Mouse (Mus musculus) hindbrain, embryonic 12.5 days (tissue): ENCODE measurements at regions not wholly inside any gene's neighbourhood (a gene's known extent, or its start where the extent isn't known, plus 50 kb on each side); places are given as distances from the start of the nearest gene placed in this dataset.
A peak's percentile ranks its signal among the peaks of the same experiment; 100 is the strongest.

Source experiments
- ATAC-seq: fragments of 200-750 bp; cut with Nextera tagmentation; 2 replicates; pipeline ENCODE4 v1.8.0; 2017; ENCODE audit warnings: moderate TSS enrichment; ENCODE audit not compliant: low FRiP score
- H3K27ac ChIP-seq: fragments of 300-500 bp; sonication (generic); 2 replicates; pipeline ENCODE4 v1.5.1; 2016; ENCODE audit warnings: mild to moderate bottlenecking
- H3K27me3 ChIP-seq: fragments of 300-500 bp; sonication (generic); 2 replicates; pipeline ENCODE4 v1.6.1; 2016; ENCODE audit warnings: mild to moderate bottlenecking
- H3K36me3 ChIP-seq: fragments of 300-500 bp; sonication (generic); 2 replicates; pipeline ENCODE4 v1.6.1; 2016; ENCODE audit warnings: mild to moderate bottlenecking
- H3K4me1 ChIP-seq: fragments of 300-500 bp; sonication (generic); 2 replicates; pipeline ENCODE4 v1.6.1; 2016
- H3K4me2 ChIP-seq: fragments of 300-500 bp; sonication (generic); replicated peaks from 2 replicates; pipeline ENCODE4 v1.6.1; 2016; ENCODE audit warnings: mild to moderate bottlenecking
- H3K4me3 ChIP-seq: fragments of 300-500 bp; sonication (generic); 2 replicates; pipeline ENCODE4 v1.5.1; 2016; ENCODE audit warnings: mild to moderate bottlenecking
- H3K9ac ChIP-seq: fragments of 300-500 bp; sonication (generic); 2 replicates; pipeline ENCODE4 v1.6.1; 2016; ENCODE audit warnings: mild to moderate bottlenecking, moderate library complexity
- H3K9me3 ChIP-seq: fragments of 300-500 bp; sonication (generic); replicated peaks from 2 replicates; pipeline ENCODE4 v1.6.1; 2016; ENCODE audit warnings: mild to moderate bottlenecking
- WGBS: fragments of 180-500 bp; shearing (Covaris S2); methylation state at CpG from one replicate; pipeline ENCODE4 v1.1.7; 2016; 5-methylcytosine and 5-hydroxymethylcytosine counted together

GRCm38 (mm10) chr11:14350444-14351135 lies 248.5 kb upstream of the Pom121l12 start:
- no peak overlapping the region for H3K27ac ChIP-seq
- H3K4me3 ChIP-seq = no peak overlapping the region
- 75% methylated on average over 2 of the region's 2 CpGs for WGBS
- no peaks in the 10 kb centered on the region for H3K36me3 ChIP-seq
- ATAC-seq = peak; percentile 84
- H3K4me2 ChIP-seq = no peak overlapping the region
- no peaks in the 10 kb centered on the region for H3K9me3 ChIP-seq
- H3K4me1 ChIP-seq = no peaks in the 10 kb centered on the region
- H3K27me3 ChIP-seq = no peaks in the 10 kb centered on the region
- no peak overlapping the region for H3K9ac ChIP-seq

- no peak for ATAC-seq
- H3K27ac ChIP-seq = no peak overlapping the region
- no peak overlapping the region for H3K4me2 ChIP-seq
- no peak overlapping the region for H3K4me3 ChIP-seq
- WGBS = 47% methylated on average over 1 of the region's 1 CpGs
- H3K9ac ChIP-seq = no peak overlapping the region
- H3K9me3 ChIP-seq = no peaks in the 10 kb centered on the region
- H3K4me1 ChIP-seq = no peaks in the 10 kb centered on the region; the same call in 1 of the 2 replicates
- no peaks in the 10 kb centered on the region for H3K36me3 ChIP-seq
- H3K27me3 ChIP-seq = no peaks in the 10 kb centered on the region
Observed at GRCm38 (mm10) chr11:14378512-14378911, 220.6 kb upstream of the Pom121l12 start.

GRCm38 (mm10) chr11:14379763-14380571 lies 219.1 kb upstream of the Pom121l12 start:
- Histone ChIP-seq H3K27me3 (no peaks in the 10 kb centered on the region), H3K4me3 (no peak overlapping the region), H3K4me2 (0 out of 2 replicates have a peak overlapping the region, but pooled peaks have one; percentile 11), H3K4me1 (no peaks in the 10 kb centered on the region; the same call in 1 of the 2 replicates), H3K9ac (no peak overlapping the region), H3K36me3 (no peaks in the 10 kb centered on the region), H3K9me3 (no peaks in the 10 kb centered on the region), H3K27ac (0 out of 2 replicates have a peak overlapping the region, but pooled peaks have one; percentile 40)
- 40% methylated on average over 11 of the region's 11 CpGs for WGBS
- ATAC-seq = peak; percentile 92

GRCm38 (mm10) chr11:14380572-14380958 lies 218.5 kb upstream of the Pom121l12 start:
- WGBS = 100% methylated on average over 1 of the region's 1 CpGs
- peak; percentile 65 for ATAC-seq

GRCm38 (mm10) chr11:14387055-14387584 lies 212.0 kb upstream of the Pom121l12 start:
- Histone ChIP-seq H3K9ac (no peak overlapping the region), H3K27me3 (no peaks in the 10 kb centered on the region), H3K4me2 (no peak overlapping the region), H3K9me3 (no peaks in the 10 kb centered on the region), H3K36me3 (no peaks in the 10 kb centered on the region), H3K4me1 (no peaks in the 10 kb centered on the region), H3K27ac (no peak overlapping the region), H3K4me3 (no peak overlapping the region)
- no peak for ATAC-seq
- 57% methylated on average over 3 of the region's 3 CpGs for WGBS

More at GRCm38 (mm10) chr11:14380572-14380958, 218.5 kb upstream of the Pom121l12 start:
- H3K9ac ChIP-seq = no peak overlapping the region
- no peak overlapping the region for H3K27ac ChIP-seq
- H3K36me3 ChIP-seq = no peaks in the 10 kb centered on the region
- no peak overlapping the region for H3K4me2 ChIP-seq
- H3K9me3 ChIP-seq = no peaks in the 10 kb centered on the region
- no peaks in the 10 kb centered on the region for H3K27me3 ChIP-seq
- no peaks in the 10 kb centered on the region; the same call in 1 of the 2 replicates for H3K4me1 ChIP-seq
- no peak overlapping the region for H3K4me3 ChIP-seq

- Histone ChIP-seq H3K9me3 (no peaks in the 10 kb centered on the region), H3K36me3 (no peaks in the 10 kb centered on the region), H3K9ac (no peak overlapping the region), H3K4me2 (no peak overlapping the region), H3K27ac (no peak overlapping the region), H3K27me3 (no peaks in the 10 kb centered on the region), H3K4me1 (no peaks in the 10 kb centered on the region), H3K4me3 (no peak overlapping the region)
- no peak for ATAC-seq
- 85% methylated on average over 5 of the region's 5 CpGs for WGBS
Observed at GRCm38 (mm10) chr11:14387720-14388119, 211.4 kb upstream of the Pom121l12 start.
